Comparison of ENCODE assay signal across 8 mouse cellular contexts in the genomic region with DNA sequence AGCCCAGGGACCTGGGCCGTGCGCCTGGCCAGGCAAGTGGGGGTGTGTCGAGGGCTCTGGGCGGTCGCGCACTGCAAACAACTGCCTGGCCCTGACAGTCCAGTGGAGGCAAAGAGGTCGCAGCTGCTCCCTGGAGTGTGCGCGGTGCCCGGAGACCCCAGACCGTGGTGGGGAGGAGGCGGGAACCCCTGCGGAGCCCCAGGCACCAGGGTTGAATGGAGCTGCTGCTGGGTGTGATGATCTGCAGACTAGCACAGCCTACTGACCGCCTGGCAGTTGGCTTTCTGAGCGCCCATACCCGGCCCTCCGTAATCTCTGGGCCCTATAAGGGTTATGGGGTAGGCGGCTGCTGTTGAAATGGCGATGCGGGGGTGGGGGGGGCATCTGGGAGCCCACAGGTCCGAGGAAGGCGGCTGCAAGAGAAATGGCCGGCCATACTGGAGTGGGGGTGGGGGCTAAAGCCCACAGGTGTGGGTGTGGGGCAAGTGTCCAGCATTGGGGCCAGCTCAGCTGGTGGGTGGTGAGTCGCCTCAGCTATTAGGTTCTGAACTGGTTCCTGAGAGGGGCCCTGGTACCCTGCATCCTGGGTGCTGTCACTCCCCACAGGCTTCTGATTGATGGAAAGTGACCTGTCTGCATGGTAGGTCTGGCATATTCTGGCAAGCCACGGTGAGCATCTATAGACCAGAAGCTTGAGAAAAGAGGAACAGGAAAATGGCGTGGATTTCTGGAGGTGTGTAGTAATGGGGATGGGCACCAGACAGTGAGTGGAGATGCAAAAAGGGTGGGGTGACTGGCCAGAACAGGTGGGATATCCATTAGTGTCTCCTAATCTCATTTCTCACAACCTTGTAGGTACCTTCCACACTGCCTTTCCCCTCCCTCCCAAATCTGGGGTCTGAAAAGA. TPM values are rescaled to one million over a fixed set of nuclear protein-coding genes. Genes with fewer than 3 reads are reported as not detected.
A peak's percentile ranks its signal among the peaks of the same experiment; 100 is the strongest.
DNase-seq lines count a peak whose midpoint lies in the region; ATAC-seq and TF ChIP-seq lines count a peak whose summit lies in the region.
"Not testable (repeated sequence)": the region's sequence is repeated elsewhere in the genome, so short reads cannot be mapped to it uniquely, and the experiment has no call there.

No protein-coding gene starts in this region.

- ATAC-seq in embryonic facial prominence, embryonic 11.5 days (replicated peaks; ENCODE audit: insufficient number of reproducible peaks, low FRiP score, low TSS enrichment, low read depth): peak; percentile 71
- peak; percentile 76 for ATAC-seq in intestine, embryonic 16.5 days
- peak; percentile 65 for ATAC-seq in liver, embryonic 11.5 days (replicated peaks; ENCODE audit: low FRiP score)
- ATAC-seq in midbrain, embryonic 12.5 days (ENCODE audit: low FRiP score, low read depth): peak; percentile 76

- H3K4me2 ChIP-seq in embryonic facial prominence, embryonic 11.5 days (ENCODE audit: low read depth, low read length): peak overlapping the region; percentile 67
- peak overlapping the region; percentile 58 for H3K4me2 ChIP-seq in intestine, embryonic 16.5 days (ENCODE audit: low read depth, low read length)
- H3K4me2 ChIP-seq in liver, embryonic 11.5 days: peak overlapping the region; percentile 70
- H3K4me2 ChIP-seq in midbrain, embryonic 12.5 days (replicated peaks): peak overlapping the region; percentile 63

- TF ChIP-seq POLR2A in brain, embryonic 14.5 days (IDR thresholded peaks at IDR 0.05; ENCODE audit: borderline replicate concordance, extremely low read depth, insufficient read depth, insufficient read length, poor library complexity, severe bottlenecking): 0 out of 2 replicates have a peak, but pooled peaks have one; percentile 1
- not testable (repeated sequence) for TF ChIP-seq POLR2A in spleen, adult 2 months (IDR thresholded peaks at IDR 0.05; ENCODE audit: low read depth, low read length)

- H3K9me3 ChIP-seq in embryonic facial prominence, embryonic 11.5 days (replicated peaks; ENCODE audit: control insufficient read depth, low read length); heart, embryonic 10.5 days; intestine, embryonic 16.5 days (ENCODE audit: control insufficient read depth, low read length); liver, embryonic 11.5 days (ENCODE audit: control insufficient read depth, low read length); midbrain, embryonic 12.5 days: not testable (repeated sequence)

- DNase-seq in B cell, adult 2 months: peak; percentile 10 to 20
- peak; percentile 19 for DNase-seq in brain, embryonic 14.5 days (ENCODE audit: low read depth)
- peak; percentile 0 for DNase-seq in embryonic facial prominence, embryonic 11.5 days (ENCODE audit: low spot score)
- DNase-seq in heart, embryonic 10.5 days (ENCODE audit: low spot score); liver, embryonic 11.5 days (ENCODE audit: low spot score); spleen, adult 2 months (ENCODE audit: low read depth in 1 of 2, low spot score in 2 of 2): not testable (repeated sequence)

- H3K4me3 ChIP-seq in embryonic facial prominence, embryonic 11.5 days (ENCODE audit: low read depth, low read length): peak overlapping the region; percentile 54
- peak overlapping the region; percentile 68 for H3K4me3 ChIP-seq in heart, embryonic 10.5 days
- peak overlapping the region; percentile 53 for H3K4me3 ChIP-seq in intestine, embryonic 16.5 days (ENCODE audit: low read length)
- peak overlapping the region; percentile 57 for H3K4me3 ChIP-seq in liver, embryonic 11.5 days (ENCODE audit: low read depth, low read length)
- H3K4me3 ChIP-seq in midbrain, embryonic 12.5 days: peak overlapping the region; percentile 58
- H3K4me3 ChIP-seq in spleen, adult 2 months (ENCODE audit: extremely low read depth, insufficient read depth, insufficient read length): peak overlapping the region; percentile 52

- 23% methylated on average over 16 of the region's 26 CpGs for WGBS in embryonic facial prominence, embryonic 11.5 days
- 15% methylated on average over 26 of the region's 26 CpGs for WGBS in heart, embryonic 10.5 days
- WGBS in intestine, embryonic 16.5 days: 19% methylated on average over 22 of the region's 26 CpGs
- WGBS in liver, embryonic 11.5 days: 21% methylated on average over 24 of the region's 26 CpGs
- WGBS in midbrain, embryonic 12.5 days: 21% methylated on average over 25 of the region's 26 CpGs
- WGBS in spleen, adult 2 months: 33% methylated on average over 25 of the region's 26 CpGs

- H3K36me3 ChIP-seq in embryonic facial prominence, embryonic 11.5 days (replicated peaks; ENCODE audit: control insufficient read depth, insufficient read depth, low read depth, low read length); intestine, embryonic 16.5 days (ENCODE audit: control insufficient read depth, insufficient read depth, low read length); liver, embryonic 11.5 days (ENCODE audit: control insufficient read depth, insufficient read depth, low read length); spleen, adult 2 months (ENCODE audit: control insufficient read depth, insufficient read depth, low read length): not testable (repeated sequence)
- H3K36me3 ChIP-seq in heart, embryonic 10.5 days: peaks cover 25% of the 10 kb centered on the region
- H3K36me3 ChIP-seq in midbrain, embryonic 12.5 days: peaks cover 22% of the 10 kb centered on the region; the same call in 1 of the 2 replicates

- not testable (repeated sequence) for H3K4me1 ChIP-seq in embryonic facial prominence, embryonic 11.5 days (ENCODE audit: control insufficient read depth, insufficient read depth, low read length); heart, embryonic 10.5 days; intestine, embryonic 16.5 days (ENCODE audit: control insufficient read depth, insufficient read depth, low read length); liver, embryonic 11.5 days (replicated peaks; ENCODE audit: control insufficient read depth, insufficient read depth, low read length); midbrain, embryonic 12.5 days; spleen, adult 2 months (ENCODE audit: control insufficient read depth, insufficient read depth, insufficient read length)

- H3K9ac ChIP-seq in embryonic facial prominence, embryonic 11.5 days (replicated peaks; ENCODE audit: low read length): peak overlapping the region; percentile 59
- H3K9ac ChIP-seq in intestine, embryonic 16.5 days (ENCODE audit: low read depth, low read length): peak overlapping the region; percentile 64
- peak overlapping the region; percentile 43; the same call in 1 of the 2 replicates for H3K9ac ChIP-seq in liver, embryonic 11.5 days (ENCODE audit: low read depth, low read length)
- H3K9ac ChIP-seq in midbrain, embryonic 12.5 days (replicated peaks): peak overlapping the region; percentile 71

- TF ChIP-seq CTCF in brain, embryonic 14.5 days (IDR thresholded peaks at IDR 0.05; ENCODE audit: borderline replicate concordance, extremely low read depth, insufficient read depth, insufficient read length); spleen, adult 2 months (IDR thresholded peaks at IDR 0.05; ENCODE audit: extremely low read depth, insufficient read depth, insufficient read length, insufficient replicate concordance): not testable (repeated sequence)

- not testable (repeated sequence) for H3K27ac ChIP-seq in embryonic facial prominence, embryonic 11.5 days (replicated peaks; ENCODE audit: low read depth, low read length); intestine, embryonic 16.5 days (ENCODE audit: low read length); liver, embryonic 11.5 days (ENCODE audit: low read depth, low read length); spleen, adult 2 months (ENCODE audit: insufficient read depth, low read length)
- peak overlapping the region; percentile 72 for H3K27ac ChIP-seq in heart, embryonic 10.5 days
- H3K27ac ChIP-seq in midbrain, embryonic 12.5 days (replicated peaks): peak overlapping the region; percentile 72

- H3K27me3 ChIP-seq in embryonic facial prominence, embryonic 11.5 days (ENCODE audit: control insufficient read depth, insufficient read depth, low read length); heart, embryonic 10.5 days (ENCODE audit: insufficient read depth, poor library complexity, severe bottlenecking); intestine, embryonic 16.5 days (replicated peaks; ENCODE audit: control insufficient read depth, insufficient read depth, low read length); liver, embryonic 11.5 days (replicated peaks; ENCODE audit: control insufficient read depth, insufficient read depth, low read length); midbrain, embryonic 12.5 days; spleen, adult 2 months (ENCODE audit: control insufficient read depth, insufficient read depth, low read length): not testable (repeated sequence)

RNA-seq across cellular contexts. Expression of a gene that starts 0.8 kb away (rescaled TPM):
- 51.1 and 59.9 TPM in 2 replicates for polyA plus RNA-seq in brain, embryonic 14.5 days (2012; rRNA removed)
- polyA plus RNA-seq in embryonic facial prominence, embryonic 11.5 days (2014; fragmentation: Nextera tagmentation; extraction: Ambion mirVana): 72.9 and 79.5 TPM in 2 replicates
- polyA plus RNA-seq in heart, embryonic 10.5 days (2016; fragmentation: Nextera tagmentation; extraction: Ambion mirVana): 61.1 and 67.1 TPM in 2 replicates
- polyA plus RNA-seq in intestine, embryonic 16.5 days (2015; fragmentation: Nextera tagmentation; extraction: Ambion mirVana): 21.9 and 24.8 TPM in 2 replicates
- polyA plus RNA-seq in liver, embryonic 11.5 days (2014; fragmentation: Nextera tagmentation; extraction: Ambion mirVana): 35.6 and 36.8 TPM in 2 replicates
- polyA plus RNA-seq in midbrain, embryonic 12.5 days (2016; fragmentation: Nextera tagmentation; extraction: Ambion mirVana): 83.9 and 90.3 TPM in 2 replicates
- 1.4 TPM in 2 replicates for polyA plus RNA-seq in spleen, adult 2 months (2012; rRNA removed)

RNA-seq across cellular contexts. Expression of a gene that starts 42.3 kb away (rescaled TPM):
- polyA plus RNA-seq in brain, embryonic 14.5 days (2012; rRNA removed): 133 and 134 TPM in 2 replicates
- 35.2 and 35.4 TPM in 2 replicates for polyA plus RNA-seq in embryonic facial prominence, embryonic 11.5 days (2014; fragmentation: Nextera tagmentation; extraction: Ambion mirVana)
- 19.9 and 20.0 TPM in 2 replicates for polyA plus RNA-seq in heart, embryonic 10.5 days (2016; fragmentation: Nextera tagmentation; extraction: Ambion mirVana)
- 11.7 and 12.6 TPM in 2 replicates for polyA plus RNA-seq in intestine, embryonic 16.5 days (2015; fragmentation: Nextera tagmentation; extraction: Ambion mirVana)
- polyA plus RNA-seq in liver, embryonic 11.5 days (2014; fragmentation: Nextera tagmentation; extraction: Ambion mirVana): 6.5 and 8.9 TPM in 2 replicates
- polyA plus RNA-seq in midbrain, embryonic 12.5 days (2016; fragmentation: Nextera tagmentation; extraction: Ambion mirVana): 80.3 and 94.1 TPM in 2 replicates
- polyA plus RNA-seq in spleen, adult 2 months (2012; rRNA removed): 1.8 TPM in 2 replicates

RNA-seq across cellular contexts. Expression of a gene that starts 54.0 kb away (rescaled TPM):
- polyA plus RNA-seq in brain, embryonic 14.5 days (2012; rRNA removed): 8.2 and 8.5 TPM in 2 replicates
- polyA plus RNA-seq in embryonic facial prominence, embryonic 11.5 days (2014; fragmentation: Nextera tagmentation; extraction: Ambion mirVana): 11.3 and 11.6 TPM in 2 replicates
- polyA plus RNA-seq in heart, embryonic 10.5 days (2016; fragmentation: Nextera tagmentation; extraction: Ambion mirVana): 8.7 and 11.0 TPM in 2 replicates
- polyA plus RNA-seq in intestine, embryonic 16.5 days (2015; fragmentation: Nextera tagmentation; extraction: Ambion mirVana): 5.6 and 6.1 TPM in 2 replicates
- 7.3 and 8.4 TPM in 2 replicates for polyA plus RNA-seq in liver, embryonic 11.5 days (2014; fragmentation: Nextera tagmentation; extraction: Ambion mirVana)
- polyA plus RNA-seq in midbrain, embryonic 12.5 days (2016; fragmentation: Nextera tagmentation; extraction: Ambion mirVana): 12.6 and 12.7 TPM in 2 replicates
- polyA plus RNA-seq in spleen, adult 2 months (2012; rRNA removed): 0.89 and 0.96 TPM in 2 replicates

RNA-seq across cellular contexts. Expression of a gene that starts 54.0 kb away (rescaled TPM):
- 153 and 194 TPM in 2 replicates for polyA plus RNA-seq in brain, embryonic 14.5 days (2012; rRNA removed)
- 64.6 and 64.7 TPM in 2 replicates for polyA plus RNA-seq in embryonic facial prominence, embryonic 11.5 days (2014; fragmentation: Nextera tagmentation; extraction: Ambion mirVana)
- 40.7 TPM in 2 replicates for polyA plus RNA-seq in heart, embryonic 10.5 days (2016; fragmentation: Nextera tagmentation; extraction: Ambion mirVana)
- polyA plus RNA-seq in intestine, embryonic 16.5 days (2015; fragmentation: Nextera tagmentation; extraction: Ambion mirVana): 20.9 TPM in 2 replicates
- polyA plus RNA-seq in liver, embryonic 11.5 days (2014; fragmentation: Nextera tagmentation; extraction: Ambion mirVana): 24.2 and 28.5 TPM in 2 replicates
- polyA plus RNA-seq in midbrain, embryonic 12.5 days (2016; fragmentation: Nextera tagmentation; extraction: Ambion mirVana): 110 and 130 TPM in 2 replicates
- 8.5 and 10.0 TPM in 2 replicates for polyA plus RNA-seq in spleen, adult 2 months (2012; rRNA removed)
